8 mouse cellular contexts compared by ENCODE assay signal in the genomic region with DNA sequence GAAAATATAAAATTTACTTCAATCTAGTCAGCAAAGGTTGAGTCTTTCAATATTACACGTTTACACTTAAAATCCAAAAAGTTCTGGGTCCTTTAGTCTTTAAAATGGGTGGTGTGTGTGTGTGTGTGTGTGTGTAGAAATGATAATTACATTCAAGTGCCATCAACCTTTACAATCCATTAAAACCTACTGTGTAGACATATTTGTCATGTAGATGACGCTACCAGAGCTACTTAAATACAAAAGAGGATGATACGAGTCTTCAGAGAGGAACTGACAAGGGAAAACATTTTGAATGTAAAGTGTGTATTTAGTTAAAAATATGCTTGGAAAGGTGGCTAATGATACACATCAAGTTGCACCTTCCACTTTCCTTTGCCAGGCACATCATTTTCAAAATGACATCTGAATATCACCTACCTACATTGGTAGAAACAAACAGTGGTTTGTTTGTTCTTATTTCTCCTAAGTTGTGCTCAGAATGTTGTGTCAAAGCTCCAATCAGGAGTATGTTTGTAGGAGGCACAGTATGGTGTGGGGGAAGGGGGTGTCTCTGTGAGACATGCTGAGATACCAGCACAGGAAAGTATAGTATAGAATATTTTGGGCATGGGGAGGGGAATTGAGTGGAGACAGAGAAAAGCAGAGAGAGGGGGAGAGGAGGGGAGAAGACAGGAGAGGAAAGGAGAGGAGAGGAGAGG. TPM values are rescaled to one million over a fixed set of nuclear protein-coding genes. Genes with fewer than 3 reads are reported as not detected.
DNase-seq lines count a peak whose midpoint lies in the region; ATAC-seq and TF ChIP-seq lines count a peak whose summit lies in the region.

No protein-coding gene starts in this region.

- peak overlapping the region; percentile 69 for H3K4me3 ChIP-seq in cerebellum, adult 2 months (replicated peaks; ENCODE audit: insufficient read depth, low read depth, low read length)
- H3K4me3 ChIP-seq in neural tube, embryonic 11.5 days (ENCODE audit: low read depth, low read length): peak overlapping the region; percentile 70
- H3K4me3 ChIP-seq in liver, embryonic 12.5 days: peak overlapping the region; percentile 77

- no peak for ATAC-seq in neural tube, embryonic 11.5 days (ENCODE audit: insufficient read depth, low FRiP score, low TSS enrichment)
- no peak for ATAC-seq in liver, embryonic 12.5 days

- DNase-seq in cerebellum, adult 2 months: no peak
- DNase-seq in cerebellum, adult 11 months: no peak
- DNase-seq in neural tube, embryonic 11.5 days (ENCODE audit: low spot score): no peak
- DNase-seq in neural tube, embryonic 10.5 days (ENCODE audit: extremely low spot score, low spot score): no peak
- no peak for DNase-seq in adrenal gland, adult 2 months
- DNase-seq in gastrocnemius, adult 8-10 months (ENCODE audit: low spot score in 2 of 2): no peak
- DNase-seq in thymus, adult 18-20 months: no peak

- H3K4me2 ChIP-seq in neural tube, embryonic 11.5 days (ENCODE audit: low read depth): peak overlapping the region; percentile 58
- H3K4me2 ChIP-seq in liver, embryonic 12.5 days: peak overlapping the region; percentile 93

- no peak overlapping the region for H3K27ac ChIP-seq in cerebellum, adult 2 months (ENCODE audit: insufficient read depth, low read length)
- H3K27ac ChIP-seq in neural tube, embryonic 11.5 days (ENCODE audit: low read depth, low read length): no peak overlapping the region
- peak overlapping the region; percentile 60; the same call in 1 of the 2 replicates for H3K27ac ChIP-seq in liver, embryonic 12.5 days

- TF ChIP-seq CTCF in cerebellum, adult 2 months (IDR thresholded peaks at IDR 0.05; ENCODE audit: borderline replicate concordance, insufficient read depth, low read depth, low read length): no peak

- no peaks in the 10 kb centered on the region for H3K9me3 ChIP-seq in neural tube, embryonic 11.5 days (ENCODE audit: control insufficient read depth, low read length)
- H3K9me3 ChIP-seq in liver, embryonic 12.5 days (replicated peaks): no peaks in the 10 kb centered on the region

- 23% methylated on average over 3 of the region's 3 CpGs for WGBS in cerebellum, adult 2 months
- 12% methylated on average over 3 of the region's 3 CpGs for WGBS in neural tube, embryonic 11.5 days
- 21% methylated on average over 3 of the region's 3 CpGs for WGBS in liver, embryonic 12.5 days (ENCODE audit: insufficient replicate concordance)

- H3K4me1 ChIP-seq in cerebellum, adult 2 months (ENCODE audit: control insufficient read depth, insufficient read depth, low read length): no peaks in the 10 kb centered on the region
- H3K4me1 ChIP-seq in neural tube, embryonic 11.5 days (ENCODE audit: control insufficient read depth, insufficient read depth, low read length): peaks cover 26% of the 10 kb centered on the region
- peaks cover 20% of the 10 kb centered on the region for H3K4me1 ChIP-seq in liver, embryonic 12.5 days

- peak overlapping the region; percentile 50 for H3K9ac ChIP-seq in neural tube, embryonic 11.5 days (ENCODE audit: low read length)
- peak overlapping the region; percentile 69 for H3K9ac ChIP-seq in liver, embryonic 12.5 days

- no peak for TF ChIP-seq POLR2A in cerebellum, adult 2 months (IDR thresholded peaks at IDR 0.05; ENCODE audit: borderline replicate concordance, insufficient read depth, low read length)

- no peaks in the 10 kb centered on the region for H3K36me3 ChIP-seq in neural tube, embryonic 11.5 days (ENCODE audit: control insufficient read depth, insufficient read depth, low read length)
- H3K36me3 ChIP-seq in liver, embryonic 12.5 days: no peaks in the 10 kb centered on the region

- no peaks in the 10 kb centered on the region; the same call in 1 of the 2 replicates for H3K27me3 ChIP-seq in cerebellum, adult 2 months (ENCODE audit: control insufficient read depth, insufficient read depth, low read length)
- no peaks in the 10 kb centered on the region for H3K27me3 ChIP-seq in neural tube, embryonic 11.5 days (ENCODE audit: control insufficient read depth, insufficient read depth, low read length)
- H3K27me3 ChIP-seq in liver, embryonic 12.5 days (replicated peaks): peaks cover 9% of the 10 kb centered on the region

RNA-seq across cellular contexts. Expression of gene Skap2, which starts 1.0 kb away (rescaled TPM):
- 13.7 and 19.2 TPM in 2 replicates for polyA plus RNA-seq in cerebellum, adult 2 months (2012; rRNA removed)
- 70.1 and 71.8 TPM in 2 replicates for polyA plus RNA-seq in neural tube, embryonic 11.5 days (2014; fragmentation: Nextera tagmentation; extraction: Ambion mirVana)
- polyA plus RNA-seq in liver, embryonic 12.5 days (2016; fragmentation: Nextera tagmentation; extraction: Ambion mirVana): 22.2 and 22.6 TPM in 2 replicates
- total RNA-seq in adrenal gland, adult 2 months (2021): 10 to 100 TPM; 45.6 to 57.5 TPM
- polyA plus RNA-seq in adrenal gland, adult 2 months (2012; rRNA removed): 2.9 and 3.5 TPM in 2 replicates
- 1 to 10 TPM; 2.9 to 6.1 (median 3.1) TPM for total RNA-seq in gastrocnemius, adult 8-10 months (2022)
